Mouse (Mus musculus) lung, postnatal 0 days (tissue): ENCODE data around the gene Nfatc2ip.

Experiments
- CTCF ChIP-seq: IDR thresholded peaks from 2 replicates; pipeline ENCODE4 v1.5.1; 2016; ENCODE audit warnings: antibody characterized with exemption, mild to moderate bottlenecking
- EP300 ChIP-seq: IDR thresholded peaks from 2 replicates; pipeline ENCODE4 v1.6.1; 2016; ENCODE audit warnings: antibody characterized with exemption, mild to moderate bottlenecking, control low read depth

- TF ChIP-seq CTCF: peak; percentile 94
- no peak for TF ChIP-seq EP300
Measured at GRCm38 (mm10) chr7:126436851-126437250, 40.3 kb upstream of the Nfatc2ip start.
